Mouse (Mus musculus): ENCODE results near the gene Spg20. TPM values are rescaled to one million over a fixed set of nuclear protein-coding genes. Genes with fewer than 3 reads are reported as not detected.

Gene Spg20
- polyA plus RNA-seq (2015; fragmentation: Nextera tagmentation; extraction: Ambion mirVana): 40.0 and 41.5 TPM in 2 replicates

GRCm38 (mm10) chr3:55111935-55112709 is at the start of gene Spg20:
TSS of gene Spg20 (plus strand) at chr3:55112108.

GRCm38 (mm10) chr3:55137039-55137438 is 25.1 kb downstream of the Spg20 start, which contains the start of gene Ccdc169:
TSS of gene Ccdc169 (plus strand) at chr3:55137339.

GRCm38 (mm10) chr3:55181766-55182165 is 69.9 kb downstream of the Spg20 start, which contains the start of gene Sohlh2:
TSS of gene Sohlh2 (plus strand) at chr3:55182028.

Small RNA genes within 50 kb of the gene (microRNA-seq; reads per million reads assigned to microRNA genes)
- gene Gm22029: 0 reads per million in 2 experiments

Other genes starting within 250 kb of the Spg20 start
- not detected in 2 replicates for gene Sertm1, start 196.2 kb upstream of the Spg20 start, polyA plus RNA-seq (2015; fragmentation: Nextera tagmentation; extraction: Ambion mirVana)
- gene Ccna1, start 56.6 kb upstream of the Spg20 start, polyA plus RNA-seq (2015; fragmentation: Nextera tagmentation; extraction: Ambion mirVana): 0.36 and 0.55 TPM in 2 replicates
- gene Ccdc169, start 25.2 kb downstream of the Spg20 start, polyA plus RNA-seq (2015; fragmentation: Nextera tagmentation; extraction: Ambion mirVana): 0.09 TPM in 1 of 2 replicates, not detected in the other
- 2.2 and 2.7 TPM in 2 replicates for gene Sohlh2, start 69.9 kb downstream of the Spg20 start, polyA plus RNA-seq (2015; fragmentation: Nextera tagmentation; extraction: Ambion mirVana)
- gene Dclk1, start 130.3 kb downstream of the Spg20 start, polyA plus RNA-seq (2015; fragmentation: Nextera tagmentation; extraction: Ambion mirVana): 52.0 and 66.4 TPM in 2 replicates

All from skeletal muscle tissue, postnatal 0 days (tissue).